Mouse (Mus musculus) splenic B cell, adult 2 months (primary cell): ENCODE data around the gene Uhrf1bp1l.

ENCODE experiments used
- DNase-seq: peaks from one replicate; pipeline ENCODE4 v3.0.0-alpha.2; 2011; ENCODE audit warnings: low read depth, low spot score
- H3K27me3 ChIP-seq: 2 replicates; pipeline ENCODE4 v1.6.1; 2012; ENCODE audit warnings: mild to moderate bottlenecking, low read length, moderate library complexity, mixed read lengths; ENCODE audit not compliant: control insufficient read depth, poor library complexity, insufficient read depth, severe bottlenecking
- H3K36me3 ChIP-seq: 2 replicates; pipeline ENCODE4 v1.6.1; 2012; ENCODE audit warnings: mild to moderate bottlenecking, low read length, moderate library complexity, mixed read lengths; ENCODE audit not compliant: control insufficient read depth, poor library complexity, insufficient read depth, severe bottlenecking

Uhrf1bp1l gene

DNA sequence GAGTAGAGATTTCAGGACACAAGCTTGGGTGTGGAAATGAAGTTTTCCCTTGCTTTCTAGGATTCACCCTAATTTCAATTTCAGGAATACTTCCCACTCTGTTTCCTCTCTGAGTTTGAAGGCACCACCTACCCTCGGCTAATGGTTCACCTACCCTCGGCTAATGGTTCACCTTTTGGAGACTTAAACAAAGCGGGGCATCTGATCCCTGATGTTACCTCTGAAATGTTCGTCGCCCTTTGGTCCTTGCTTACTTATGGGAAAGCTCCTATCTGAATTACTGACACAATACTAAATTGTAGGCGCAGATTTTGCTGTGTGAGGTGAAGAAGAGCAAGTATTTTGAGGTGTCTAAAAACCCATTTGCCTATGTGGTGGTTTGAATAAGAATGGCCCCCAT lies 106.2 kb downstream of the Uhrf1bp1l start:
- no peak for DNase-seq
- Histone ChIP-seq H3K27me3 (no peaks in the 10 kb centered on the region), H3K36me3 (no peaks in the 10 kb centered on the region)

DNA sequence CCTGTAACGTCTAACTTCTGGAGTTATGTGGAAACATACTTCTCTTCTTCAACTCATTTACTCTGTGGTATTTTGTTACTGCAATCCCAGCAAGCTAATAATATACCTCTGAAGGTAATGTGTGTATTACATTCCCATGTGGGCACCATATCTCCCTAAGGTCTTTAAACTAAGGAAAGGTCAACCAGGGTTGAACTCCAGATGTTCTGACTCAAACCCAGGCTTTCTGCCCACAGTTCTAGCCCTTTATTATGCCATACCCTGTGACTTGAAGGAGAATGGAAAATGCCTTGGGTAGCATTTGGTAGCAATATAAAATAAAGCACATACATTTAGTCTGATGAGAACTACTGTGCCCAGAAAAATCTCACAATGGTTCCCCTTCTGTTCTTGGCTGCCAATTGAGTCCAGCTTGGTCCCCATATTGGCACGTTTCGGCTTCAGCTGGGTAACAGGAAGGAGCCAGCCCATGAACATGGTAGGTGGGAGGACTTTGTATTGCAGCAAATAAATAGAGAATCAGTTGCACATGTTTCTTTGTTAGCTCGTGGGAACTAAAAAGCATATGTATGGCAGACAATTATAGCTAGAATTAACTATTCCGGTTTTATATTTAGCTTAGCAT lies 110.6 kb downstream of the Uhrf1bp1l start:
- no peak for DNase-seq
- H3K36me3 ChIP-seq = no peaks in the 10 kb centered on the region
- H3K27me3 ChIP-seq = no peaks in the 10 kb centered on the region

DNA sequence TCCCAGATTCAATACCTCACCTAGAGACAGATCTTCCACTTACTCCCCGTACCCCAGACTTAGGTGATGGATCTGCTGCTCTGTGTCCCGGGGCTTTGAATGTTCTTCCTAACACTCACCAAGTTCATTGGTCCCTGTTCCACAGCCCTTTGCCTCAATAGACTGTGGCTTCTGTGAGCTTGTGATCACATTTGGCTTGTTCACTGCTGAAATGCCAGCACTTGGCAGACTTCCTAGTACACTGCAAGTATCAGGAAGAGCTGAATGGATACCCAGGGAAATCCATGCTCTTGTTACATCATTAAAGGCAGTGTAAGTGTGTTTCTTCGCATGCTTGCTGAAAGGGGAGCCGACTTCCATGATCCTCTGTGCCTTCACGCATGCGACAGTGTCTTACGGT lies 111.5 kb downstream of the Uhrf1bp1l start:
- no peak for DNase-seq
- Histone ChIP-seq H3K27me3 (no peaks in the 10 kb centered on the region), H3K36me3 (no peaks in the 10 kb centered on the region)

DNA sequence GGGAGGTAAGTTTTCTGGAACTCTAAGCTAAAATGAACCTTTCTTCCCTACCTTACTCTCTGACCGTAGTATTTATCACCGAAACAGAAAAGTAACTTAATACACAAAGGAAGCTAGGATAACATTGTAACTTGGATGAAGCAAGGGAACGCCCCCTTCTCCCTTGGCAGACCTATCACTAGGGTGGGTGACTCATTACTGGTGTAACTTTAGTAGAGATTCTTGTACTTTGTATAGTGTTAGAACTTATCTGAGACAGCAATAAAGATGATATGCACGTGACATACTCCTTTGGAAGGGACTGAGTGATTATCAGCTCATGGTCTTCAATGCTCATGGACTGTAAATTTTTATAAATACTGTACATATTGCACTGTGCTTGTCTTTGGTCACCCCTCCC lies 123.4 kb downstream of the Uhrf1bp1l start:
- Histone ChIP-seq H3K36me3 (no peaks in the 10 kb centered on the region), H3K27me3 (no peaks in the 10 kb centered on the region; the same call in 1 of the 2 replicates)
- no peak for DNase-seq

DNA sequence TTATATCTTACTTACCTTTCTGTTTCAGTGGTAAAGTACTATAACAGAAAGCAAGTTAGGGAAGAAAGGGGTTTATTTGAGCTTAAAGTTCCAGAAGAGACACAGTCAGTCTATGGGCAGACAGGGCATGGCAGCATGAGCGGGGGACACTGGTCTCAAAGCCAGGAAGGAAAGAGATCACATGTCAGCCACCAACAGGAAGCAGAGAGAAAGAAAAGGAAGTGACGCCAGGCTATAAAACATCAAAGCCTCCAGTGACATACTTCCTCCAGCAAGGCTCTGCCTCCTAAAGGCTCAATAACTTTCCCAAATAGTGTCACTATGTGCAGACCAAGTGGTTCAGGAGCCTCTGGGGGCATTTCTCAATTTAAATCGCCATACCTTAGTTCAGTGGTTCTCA lies 124.0 kb downstream of the Uhrf1bp1l start:
- DNase-seq = no peak
- no peaks in the 10 kb centered on the region; the same call in 1 of the 2 replicates for H3K27me3 ChIP-seq
- no peaks in the 10 kb centered on the region for H3K36me3 ChIP-seq
